Mouse (Mus musculus) neural tube, embryonic 15.5 days (tissue): Measurements from ENCODE around the gene Celsr3. TPM values are rescaled to one million over a fixed set of nuclear protein-coding genes. Genes with fewer than 3 reads are reported as not detected.

Experiments
- ATAC-seq: fragments of 200-750 bp; cut with Nextera tagmentation; 2 replicates; pipeline ENCODE4 v1.8.0; 2017; ENCODE audit warnings: mild to moderate bottlenecking, moderate TSS enrichment, moderate library complexity; ENCODE audit not compliant: low FRiP score
- H3K27ac ChIP-seq: fragments of 300-500 bp; sonication (generic); replicated peaks from 2 replicates; pipeline ENCODE4 v1.5.1; 2015; ENCODE audit warnings: mild to moderate bottlenecking, inconsistent platforms
- H3K27me3 ChIP-seq: fragments of 300-500 bp; sonication (generic); replicated peaks from 2 replicates; pipeline ENCODE4 v1.6.1; 2015; ENCODE audit warnings: inconsistent platforms
- H3K36me3 ChIP-seq: fragments of 300-500 bp; sonication (generic); 2 replicates; pipeline ENCODE4 v1.6.1; 2015; ENCODE audit warnings: inconsistent platforms
- H3K4me1 ChIP-seq: fragments of 300-500 bp; sonication (generic); 2 replicates; pipeline ENCODE4 v1.6.1; 2015; ENCODE audit warnings: inconsistent platforms
- H3K4me2 ChIP-seq: fragments of 300-500 bp; sonication (generic); 2 replicates; pipeline ENCODE4 v1.6.1; 2015; ENCODE audit warnings: inconsistent platforms, mild to moderate bottlenecking, moderate library complexity
- H3K4me3 ChIP-seq: fragments of 300-500 bp; sonication (generic); replicated peaks from 2 replicates; pipeline ENCODE4 v1.5.1; 2015; ENCODE audit warnings: mild to moderate bottlenecking, inconsistent platforms
- H3K9ac ChIP-seq: fragments of 300-500 bp; sonication (generic); replicated peaks from 2 replicates; pipeline ENCODE4 v1.6.1; 2015; ENCODE audit warnings: mild to moderate bottlenecking, inconsistent platforms
- H3K9me3 ChIP-seq: fragments of 300-500 bp; sonication (generic); replicated peaks from 2 replicates; pipeline ENCODE4 v1.6.1; 2016; ENCODE audit warnings: inconsistent platforms
- WGBS: fragments of 180-500 bp; shearing (Covaris S2); methylation state at CpG from one replicate; pipeline ENCODE4 v1.1.7; 2015; ENCODE audit warnings: mixed read lengths; 5-methylcytosine and 5-hydroxymethylcytosine counted together
- polyA plus RNA-seq: library from polyadenylated mRNA; unstranded; fragments of >200 nt; fragmentation: Nextera tagmentation; extraction: Ambion mirVana; gene quantifications from 2 replicates; pipeline ENCODE4 v1.2.1, GENCODE M21; 2015

The Celsr3 gene
- polyA plus RNA-seq, 1 experiment from 2014 or later, result 10.8 TPM

DNA sequence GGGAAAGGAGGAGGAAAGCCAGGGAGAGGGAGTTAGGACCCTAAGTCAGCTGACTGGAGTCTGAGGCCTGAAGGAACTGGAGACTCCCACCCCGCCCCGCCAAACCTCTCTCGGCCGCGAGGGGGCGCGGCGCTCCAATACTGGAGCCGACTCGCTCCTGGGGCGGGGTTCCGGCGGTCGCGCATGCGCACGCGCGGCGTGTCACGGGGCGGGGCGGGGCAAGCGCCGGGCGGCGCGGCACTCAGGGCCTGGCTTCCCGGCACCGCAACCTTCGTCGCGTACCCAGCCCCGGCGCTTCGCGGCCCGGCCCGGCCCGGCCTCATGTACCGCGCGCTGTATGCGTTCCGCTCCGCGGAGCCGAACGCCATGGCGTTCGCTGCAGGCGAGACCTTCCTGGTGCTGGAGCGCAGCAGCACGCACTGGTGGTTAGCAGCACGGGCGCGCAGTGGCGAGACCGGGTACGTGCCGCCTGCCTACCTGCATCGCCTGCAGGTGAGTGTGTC is 17.9 kb upstream of the Celsr3 start, which contains the start of gene Nckipsd:
Gene Nckipsd (plus strand): TSS at position 206 of the 503 bp plus-strand sequence.
- Histone ChIP-seq H3K4me1 (peaks cover 27% of the 10 kb centered on the region), H3K27ac (peak within 1 kb of the TSS; percentile 85), H3K9me3 (no peaks in the 10 kb centered on the region), H3K4me3 (peak within 1 kb of the TSS; percentile 86), H3K9ac (peak within 1 kb of the TSS; percentile 93), H3K36me3 (peaks cover 69% of the 10 kb centered on the region), H3K4me2 (peak within 1 kb of the TSS; percentile 83), H3K27me3 (no peaks in the 10 kb centered on the region)
- peak; percentile 89 for ATAC-seq
- WGBS, result under 1% methylated on average over 62 of the region's 62 CpGs

DNA sequence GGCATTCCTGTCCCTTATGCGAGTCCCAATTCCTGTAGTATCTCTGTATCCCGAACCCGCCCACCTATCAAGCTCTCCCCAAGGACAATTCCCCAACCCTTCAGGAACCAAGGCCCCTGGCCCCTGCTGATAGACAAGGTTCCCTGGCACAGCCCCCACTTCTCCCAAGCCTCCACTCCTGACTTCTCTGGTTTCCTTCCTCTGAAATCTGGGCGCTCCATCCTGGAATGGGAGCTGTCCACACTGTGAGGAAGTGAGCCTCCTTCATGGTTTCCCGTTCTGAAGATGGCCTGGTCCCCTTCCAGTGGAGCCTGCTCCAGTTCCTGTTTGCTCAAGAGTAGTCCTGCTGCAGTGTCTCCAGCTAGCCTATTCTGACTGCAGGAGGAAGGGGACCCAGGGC is 16.9 kb upstream of the Celsr3 start:
- WGBS, result 65% methylated on average over 5 of the region's 5 CpGs
- Histone ChIP-seq H3K4me2 (peak overlapping the region; percentile 83), H3K27me3 (no peaks in the 10 kb centered on the region), H3K4me1 (peaks cover 27% of the 10 kb centered on the region), H3K27ac (no peak overlapping the region), H3K36me3 (peaks cover 69% of the 10 kb centered on the region), H3K9ac (peak overlapping the region; percentile 93), H3K4me3 (peak overlapping the region; percentile 86), H3K9me3 (no peaks in the 10 kb centered on the region)
- ATAC-seq, result no peak

DNA sequence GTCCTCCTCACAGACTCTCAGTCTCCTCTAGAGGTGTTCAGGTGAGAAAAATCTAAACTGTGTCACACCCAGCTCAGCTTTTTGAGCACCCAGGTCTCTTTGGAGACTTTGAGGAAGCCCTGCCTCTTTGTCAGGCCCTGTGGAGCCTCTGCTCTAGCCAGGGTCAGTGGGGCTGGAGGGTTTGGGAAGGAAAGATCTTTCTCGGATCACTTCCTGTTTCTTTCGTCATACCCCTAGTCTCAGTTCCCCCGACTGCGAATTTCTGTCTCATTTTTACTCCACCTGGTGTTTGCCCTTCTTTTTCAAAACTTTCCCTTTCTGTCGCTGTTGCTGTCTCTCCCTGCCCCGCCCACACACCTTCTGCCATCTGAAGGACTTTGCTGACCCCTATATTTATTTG is 16.4 kb upstream of the Celsr3 start:
- Histone ChIP-seq H3K36me3 (peaks cover 69% of the 10 kb centered on the region), H3K4me3 (no peak overlapping the region), H3K27me3 (no peaks in the 10 kb centered on the region), H3K9me3 (no peaks in the 10 kb centered on the region), H3K9ac (no peak overlapping the region), H3K4me2 (no peak overlapping the region), H3K4me1 (peaks cover 27% of the 10 kb centered on the region), H3K27ac (no peak overlapping the region)
- WGBS, result 84% methylated on average over 6 of the region's 6 CpGs
- no peak for ATAC-seq

DNA sequence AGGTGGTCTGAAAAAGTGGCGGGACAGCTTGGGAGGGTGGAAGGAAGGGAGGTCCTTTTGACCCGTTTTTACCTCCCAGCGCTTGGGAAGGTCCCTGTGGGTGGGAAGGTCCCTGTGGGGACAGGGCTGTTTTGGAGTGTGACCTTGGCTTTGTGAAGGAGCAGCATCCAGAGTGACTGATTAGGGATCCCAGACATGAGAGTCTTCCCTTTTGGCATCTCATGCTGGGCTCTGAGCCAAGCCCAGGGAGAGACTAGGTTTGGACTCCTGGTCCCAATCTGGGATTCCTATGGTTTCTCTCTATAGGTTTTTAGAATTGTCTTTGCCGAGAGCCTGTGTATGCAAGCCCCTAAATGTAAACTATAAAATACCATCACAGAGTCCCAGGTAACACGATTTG is 15.6 kb upstream of the Celsr3 start:
- H3K36me3 ChIP-seq, result peaks cover 69% of the 10 kb centered on the region
- H3K4me1 ChIP-seq, result peaks cover 27% of the 10 kb centered on the region
- ATAC-seq, result no peak
- H3K27me3 ChIP-seq, result no peaks in the 10 kb centered on the region
- no peaks in the 10 kb centered on the region for H3K9me3 ChIP-seq
- H3K4me2 ChIP-seq, result no peak overlapping the region
- H3K4me3 ChIP-seq, result no peak overlapping the region
- 88% methylated on average over 5 of the region's 5 CpGs for WGBS
- no peak overlapping the region for H3K27ac ChIP-seq
- H3K9ac ChIP-seq, result 0 out of 2 replicates have a peak overlapping the region, but pooled peaks have one; percentile 26

DNA sequence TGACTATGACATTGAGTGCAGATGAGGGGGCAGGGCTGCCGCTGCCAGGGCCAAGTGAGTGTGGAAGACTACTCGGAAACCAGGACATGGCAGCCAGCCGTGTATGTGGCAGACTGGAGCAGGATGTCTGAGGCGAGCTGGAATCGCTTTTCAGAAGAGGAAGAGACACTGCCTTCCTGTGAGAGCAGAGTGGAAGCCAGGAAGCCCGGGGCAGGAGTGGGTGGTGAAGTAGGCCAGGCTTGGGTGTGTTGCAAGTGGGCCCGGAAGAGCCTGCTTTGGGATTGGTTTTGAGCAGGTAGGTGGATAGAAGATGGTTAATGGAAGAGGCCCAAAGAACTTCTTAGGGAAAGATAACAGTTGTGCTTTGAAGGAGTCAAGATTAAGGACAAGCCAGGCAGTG is 10.6 kb upstream of the Celsr3 start:
- Histone ChIP-seq H3K4me2 (no peak overlapping the region), H3K4me3 (no peak overlapping the region), H3K27ac (no peak overlapping the region), H3K36me3 (peaks cover 76% of the 10 kb centered on the region), H3K27me3 (no peaks in the 10 kb centered on the region), H3K9ac (no peak overlapping the region), H3K4me1 (peaks cover 5% of the 10 kb centered on the region), H3K9me3 (no peaks in the 10 kb centered on the region)
- WGBS, result 93% methylated on average over 7 of the region's 7 CpGs
- ATAC-seq, result no peak

DNA sequence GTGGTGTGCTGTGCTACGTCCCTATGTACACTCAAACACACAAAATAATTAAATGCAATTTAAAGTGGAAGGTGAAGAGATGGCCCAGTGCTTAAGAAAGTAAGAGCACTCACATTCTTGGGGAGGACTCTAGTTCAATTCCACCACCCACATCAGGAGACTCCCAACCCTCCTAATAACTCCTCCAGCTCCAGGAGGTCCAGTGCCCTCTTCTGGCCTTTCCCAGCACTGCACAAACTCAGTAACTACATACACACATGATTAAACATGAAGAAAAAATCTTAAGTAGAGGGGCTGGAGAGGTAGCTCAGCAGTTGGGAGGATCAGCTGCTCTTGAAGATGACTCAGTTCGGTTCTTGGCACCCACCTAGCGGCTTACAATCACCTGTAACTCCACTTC is 6.6 kb upstream of the Celsr3 start:
- H3K36me3 ChIP-seq, result peaks cover 38% of the 10 kb centered on the region
- WGBS, result 61% methylated on average over 3 of the region's 3 CpGs
- peaks cover 11% of the 10 kb centered on the region for H3K4me1 ChIP-seq
- no peak overlapping the region for H3K4me2 ChIP-seq
- no peak overlapping the region for H3K9ac ChIP-seq
- ATAC-seq, result no peak
- H3K27me3 ChIP-seq, result no peaks in the 10 kb centered on the region; the same call in 1 of the 2 replicates
- no peaks in the 10 kb centered on the region for H3K9me3 ChIP-seq
- H3K27ac ChIP-seq, result no peak overlapping the region
- H3K4me3 ChIP-seq, result no peak overlapping the region

DNA sequence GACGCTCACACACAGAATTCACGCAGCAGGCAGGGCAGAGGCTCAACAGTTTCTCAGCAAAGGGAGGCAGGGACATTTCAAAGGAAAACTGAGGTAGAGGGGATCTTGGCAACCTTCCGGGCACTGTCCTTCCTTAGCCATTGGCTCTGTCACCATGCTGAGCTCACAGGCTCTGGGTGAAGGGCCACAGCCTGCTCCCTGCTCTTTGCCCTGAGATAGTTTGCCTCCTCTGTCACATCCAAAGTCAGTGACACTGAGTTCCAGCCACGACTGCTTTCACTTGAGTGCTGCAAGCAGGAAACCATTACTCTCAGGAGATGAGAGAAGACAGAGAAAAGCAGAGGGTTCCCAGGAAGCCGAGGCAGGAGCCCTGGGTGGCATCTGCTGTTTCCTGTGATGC is 6.0 kb upstream of the Celsr3 start:
- no peaks in the 10 kb centered on the region for H3K9me3 ChIP-seq
- ATAC-seq, result no peak
- 70% methylated on average over 5 of the region's 5 CpGs for WGBS
- peaks cover 12% of the 10 kb centered on the region for H3K4me1 ChIP-seq
- peaks cover 32% of the 10 kb centered on the region for H3K36me3 ChIP-seq
- no peak overlapping the region for H3K9ac ChIP-seq
- H3K4me3 ChIP-seq, result no peak overlapping the region
- H3K27me3 ChIP-seq, result no peaks in the 10 kb centered on the region; the same call in 1 of the 2 replicates
- no peak overlapping the region for H3K4me2 ChIP-seq
- no peak overlapping the region for H3K27ac ChIP-seq

DNA sequence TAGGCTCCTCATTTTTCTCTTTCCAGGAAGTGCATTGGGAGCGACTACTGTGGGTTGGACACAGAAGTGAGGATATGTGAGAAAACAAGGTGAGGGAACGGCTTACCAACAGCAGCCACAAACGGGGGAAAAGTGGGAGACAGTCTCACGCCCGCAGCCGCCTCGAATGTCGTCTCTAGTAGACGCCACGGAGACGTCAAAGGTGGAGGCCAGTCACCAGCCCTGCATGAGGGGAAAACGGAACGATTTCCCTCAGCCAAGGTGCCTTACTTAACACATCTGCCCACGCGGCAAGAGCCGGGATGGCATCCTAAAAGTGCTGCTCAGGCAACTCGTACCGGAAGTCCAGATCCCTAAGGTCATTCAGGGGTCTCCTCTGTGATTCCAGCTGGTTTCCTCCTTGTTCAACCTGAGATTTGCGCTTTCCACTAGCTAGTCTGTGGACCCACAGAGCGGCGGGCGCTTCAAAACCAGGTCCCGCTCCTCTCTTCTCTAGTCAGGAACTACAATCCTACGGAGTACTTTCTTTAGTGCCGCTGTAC is 1.9 kb upstream of the Celsr3 start:
- Histone ChIP-seq H3K27ac (peak overlapping the region; percentile 89), H3K4me1 (peaks cover 39% of the 10 kb centered on the region), H3K36me3 (peaks cover 13% of the 10 kb centered on the region), H3K4me3 (peak overlapping the region; percentile 61), H3K9me3 (no peaks in the 10 kb centered on the region), H3K4me2 (peak overlapping the region; percentile 92), H3K27me3 (peaks cover 16% of the 10 kb centered on the region), H3K9ac (peak overlapping the region; percentile 43)
- WGBS, result 4% methylated on average over 25 of the region's 25 CpGs
- no peak for ATAC-seq

DNA sequence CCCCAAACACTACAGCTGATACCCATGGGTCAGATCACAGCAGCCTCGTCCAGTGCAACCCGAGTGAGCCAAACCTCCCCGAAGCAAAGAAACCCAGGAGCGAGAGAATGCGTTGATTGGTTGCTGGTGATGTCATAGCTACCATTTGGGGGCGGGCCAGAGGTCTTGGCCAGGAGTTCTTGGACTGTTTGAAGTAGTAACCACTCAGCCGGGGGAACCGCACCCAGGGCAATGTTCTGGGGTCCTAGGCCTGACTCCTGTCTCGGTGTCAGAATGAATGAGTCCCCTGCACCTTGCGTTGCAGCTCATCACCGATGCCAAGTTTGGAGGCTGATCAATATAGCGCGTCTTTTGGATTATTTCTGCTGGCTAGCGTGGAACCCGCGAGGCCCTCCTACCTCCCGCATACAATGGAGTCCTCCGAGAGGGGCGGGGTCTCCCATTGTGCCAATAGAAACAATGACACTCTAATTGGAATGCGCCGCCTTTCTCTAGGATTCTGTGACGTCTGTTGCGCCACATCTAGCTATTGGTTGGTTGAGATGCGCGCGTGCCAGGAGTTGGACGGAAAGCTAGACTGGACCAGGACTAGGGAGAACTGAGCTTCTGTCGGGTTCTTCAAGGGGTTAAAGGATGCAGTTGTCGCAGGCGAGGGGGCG is 1.2 kb upstream of the Celsr3 start:
- H3K27me3 ChIP-seq, result peaks cover 19% of the 10 kb centered on the region
- peak overlapping the region; percentile 61 for H3K4me3 ChIP-seq
- under 1% methylated on average over 31 of the region's 31 CpGs for WGBS
- peak; percentile 93 for ATAC-seq
- peak overlapping the region; percentile 92 for H3K4me2 ChIP-seq
- H3K9me3 ChIP-seq, result no peaks in the 10 kb centered on the region
- peaks cover 20% of the 10 kb centered on the region for H3K36me3 ChIP-seq
- H3K27ac ChIP-seq, result peak overlapping the region; percentile 89
- H3K9ac ChIP-seq, result peak overlapping the region; percentile 81
- peaks cover 46% of the 10 kb centered on the region for H3K4me1 ChIP-seq

DNA sequence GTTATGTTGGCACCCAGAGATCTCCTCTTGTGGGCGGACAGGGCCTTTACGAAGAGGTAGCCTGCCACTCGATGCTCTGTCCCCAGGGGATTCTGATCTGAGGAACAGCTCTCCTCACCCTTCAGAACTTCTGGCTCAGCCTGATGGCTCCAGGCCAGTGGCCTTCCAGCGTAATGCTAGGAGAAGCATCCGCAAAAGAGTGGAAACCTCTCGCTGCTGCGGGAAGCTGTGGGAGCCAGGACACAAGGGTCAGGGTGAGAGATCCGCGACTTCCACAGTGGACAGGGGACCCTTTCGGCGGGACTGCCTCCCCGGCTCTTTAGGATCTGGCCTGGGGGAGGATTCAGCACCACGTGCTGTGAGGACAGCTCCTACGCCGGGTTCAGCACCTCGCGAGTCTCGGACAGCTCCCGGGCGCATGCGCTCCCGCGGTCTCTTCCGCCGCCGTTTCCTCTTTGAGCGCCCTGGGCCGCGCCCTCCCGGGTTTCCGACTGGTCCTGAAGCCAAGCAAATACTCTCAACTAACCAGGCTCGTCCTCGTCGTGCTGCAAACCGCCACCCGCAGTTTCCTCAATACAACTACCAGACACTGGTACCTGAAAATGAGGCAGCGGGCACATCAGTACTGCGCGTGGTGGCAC is 700 bp downstream of the Celsr3 start:
- no peaks in the 10 kb centered on the region for H3K9me3 ChIP-seq
- WGBS, result under 1% methylated on average over 39 of the region's 39 CpGs
- H3K4me1 ChIP-seq, result peaks cover 65% of the 10 kb centered on the region
- H3K4me3 ChIP-seq, result peak overlapping the region; percentile 61
- peak overlapping the region; percentile 81 for H3K9ac ChIP-seq
- peaks cover 31% of the 10 kb centered on the region for H3K36me3 ChIP-seq
- H3K4me2 ChIP-seq, result peak overlapping the region; percentile 92
- peak overlapping the region; percentile 89 for H3K27ac ChIP-seq
- peaks cover 22% of the 10 kb centered on the region for H3K27me3 ChIP-seq
- no peak for ATAC-seq

DNA sequence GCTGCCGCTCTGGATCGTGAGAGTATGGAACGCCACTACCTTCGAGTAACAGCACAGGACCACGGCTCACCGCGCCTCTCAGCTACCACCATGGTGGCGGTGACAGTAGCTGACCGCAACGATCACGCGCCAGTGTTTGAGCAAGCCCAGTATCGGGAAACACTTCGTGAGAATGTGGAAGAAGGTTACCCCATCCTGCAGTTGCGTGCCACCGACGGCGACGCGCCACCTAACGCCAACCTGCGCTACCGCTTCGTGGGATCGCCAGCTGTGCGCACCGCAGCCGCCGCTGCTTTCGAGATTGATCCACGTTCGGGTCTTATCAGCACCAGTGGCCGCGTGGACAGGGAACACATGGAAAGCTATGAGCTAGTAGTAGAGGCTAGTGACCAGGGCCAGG is 1.3 kb downstream of the Celsr3 start:
- WGBS, result 14% methylated on average over 34 of the region's 34 CpGs
- peaks cover 22% of the 10 kb centered on the region for H3K27me3 ChIP-seq
- H3K9me3 ChIP-seq, result no peaks in the 10 kb centered on the region
- ATAC-seq, result no peak
- peaks cover 33% of the 10 kb centered on the region for H3K36me3 ChIP-seq
- peak overlapping the region; percentile 92 for H3K4me2 ChIP-seq
- H3K9ac ChIP-seq, result peak overlapping the region; percentile 81
- H3K27ac ChIP-seq, result peak overlapping the region; percentile 89
- peak overlapping the region; percentile 61 for H3K4me3 ChIP-seq
- peaks cover 71% of the 10 kb centered on the region for H3K4me1 ChIP-seq
